Mouse (Mus musculus) midbrain, embryonic 11.5 days (tissue): ENCODE data around the gene Ucn3. TPM values are rescaled to one million over a fixed set of nuclear protein-coding genes. Genes with fewer than 3 reads are reported as not detected.

ENCODE experiments used
- ATAC-seq: fragments of 200-750 bp; cut with Nextera tagmentation; 2 replicates; pipeline ENCODE4 v1.8.0; 2017; ENCODE audit warnings: moderate TSS enrichment, moderate library complexity; ENCODE audit not compliant: low FRiP score
- DNase-seq: peaks from one replicate; pipeline ENCODE4 v3.0.0; 2015; ENCODE audit warnings: low spot score; ENCODE audit errors: missing footprints
- H3K27ac ChIP-seq: fragments of 300-500 bp; sonication (generic); 2 replicates; pipeline ENCODE4 v1.5.1; 2014; ENCODE audit warnings: low read depth, low read length
- H3K27me3 ChIP-seq: fragments of 300-500 bp; sonication (generic); 2 replicates; pipeline ENCODE4 v1.6.1; 2014; ENCODE audit warnings: mild to moderate bottlenecking, low read length, moderate library complexity, mixed read lengths; ENCODE audit not compliant: control insufficient read depth, insufficient read depth
- H3K36me3 ChIP-seq: fragments of 300-500 bp; sonication (generic); 2 replicates; pipeline ENCODE4 v1.6.1; 2014; ENCODE audit warnings: mild to moderate bottlenecking, low read length, moderate library complexity, mixed read lengths; ENCODE audit not compliant: control insufficient read depth, insufficient read depth
- H3K4me1 ChIP-seq: fragments of 300-500 bp; sonication (generic); 2 replicates; pipeline ENCODE4 v1.6.1; 2014; ENCODE audit warnings: low read length; ENCODE audit not compliant: control insufficient read depth, insufficient read depth
- H3K4me2 ChIP-seq: fragments of 300-500 bp; sonication (generic); 2 replicates; pipeline ENCODE4 v1.6.1; 2014; ENCODE audit warnings: mild to moderate bottlenecking, moderate library complexity
- H3K4me3 ChIP-seq: fragments of 300-500 bp; sonication (generic); 2 replicates; pipeline ENCODE4 v1.5.1; 2014; ENCODE audit warnings: low read depth, low read length
- H3K9ac ChIP-seq: fragments of 300-500 bp; sonication (generic); 2 replicates; pipeline ENCODE4 v1.6.1; 2014; ENCODE audit warnings: low read length
- H3K9me3 ChIP-seq: fragments of 300-500 bp; sonication (generic); 2 replicates; pipeline ENCODE4 v1.6.1; 2016; ENCODE audit warnings: low read length; ENCODE audit not compliant: control insufficient read depth
- WGBS: fragments of 180-500 bp; shearing (Covaris S2); extraction: QIAGEN DNeasy Blood & Tissue Kit; methylation state at CpG from one replicate; pipeline ENCODE4 v1.1.7; 2014; 5-methylcytosine and 5-hydroxymethylcytosine counted together
- polyA plus RNA-seq: library from polyadenylated mRNA; unstranded; fragments of >200 nt; fragmentation: Nextera tagmentation; extraction: Ambion mirVana; gene quantifications from 2 replicates; pipeline ENCODE4 v1.2.1, GENCODE M21; 2014

Ucn3 gene
- not detected in 2 replicates for polyA plus RNA-seq

DNA sequence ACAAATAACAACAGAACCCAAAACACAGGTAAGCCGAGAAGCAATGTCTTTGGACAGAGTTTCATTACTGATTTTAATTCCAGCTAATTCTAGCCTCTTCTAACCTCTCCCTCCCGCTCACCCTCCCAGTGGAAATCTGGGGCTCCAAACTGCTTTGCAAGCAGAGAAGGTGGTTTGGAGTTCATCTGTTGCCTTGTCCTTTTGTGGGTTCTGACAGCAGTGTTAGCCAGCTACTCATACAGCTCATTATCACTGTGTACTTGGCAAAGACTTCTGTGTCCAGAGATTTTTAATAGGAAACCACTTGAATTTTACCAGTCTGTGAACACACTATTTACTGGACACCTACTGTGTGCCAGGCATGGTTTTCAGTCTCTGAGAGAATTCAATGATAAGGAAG lies at the start of gene Ucn3:
Ucn3 (minus strand) TSS at position 101 of the 400 bp plus-strand sequence.
- no peak within 1 kb of the TSS for H3K4me3 ChIP-seq
- no peaks in the 10 kb centered on the region for H3K27me3 ChIP-seq
- H3K27ac ChIP-seq: no peak within 1 kb of the TSS
- DNase-seq (no peak), ATAC-seq (no peak)
- H3K4me1 ChIP-seq: no peaks in the 10 kb centered on the region
- 76% methylated on average over 2 of the region's 2 CpGs for WGBS
- H3K36me3 ChIP-seq: no peaks in the 10 kb centered on the region
- H3K4me2 ChIP-seq: no peak within 1 kb of the TSS
- H3K9ac ChIP-seq: no peak within 1 kb of the TSS
- no peaks in the 10 kb centered on the region for H3K9me3 ChIP-seq

DNA sequence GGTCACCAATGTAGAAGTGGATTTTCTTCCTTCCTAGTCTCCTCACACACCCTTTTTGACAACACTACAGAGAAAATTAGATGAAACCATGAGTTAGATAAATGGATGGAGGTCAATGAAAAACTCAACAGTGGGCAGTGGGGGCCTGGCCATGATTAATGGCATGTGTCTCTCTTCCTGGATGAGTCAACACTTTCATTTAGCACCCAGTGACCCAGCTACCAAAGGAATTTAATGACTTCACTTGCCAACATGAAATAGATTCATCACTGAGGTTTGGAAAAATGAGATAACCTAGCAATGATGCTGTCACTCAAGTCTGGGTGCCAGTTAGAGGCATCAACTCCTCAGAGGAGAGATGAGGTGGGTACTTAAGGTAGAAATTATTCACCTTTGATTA lies 46.9 kb upstream of the Ucn3 start:
- no peak overlapping the region for H3K4me3 ChIP-seq
- DNase-seq (no peak), ATAC-seq (no peak)
- no peak overlapping the region for H3K27ac ChIP-seq
- H3K9me3 ChIP-seq: no peaks in the 10 kb centered on the region
- no peaks in the 10 kb centered on the region for H3K36me3 ChIP-seq
- H3K27me3 ChIP-seq: no peaks in the 10 kb centered on the region
- H3K9ac ChIP-seq: no peak overlapping the region
- no peak overlapping the region for H3K4me2 ChIP-seq
- no peaks in the 10 kb centered on the region for H3K4me1 ChIP-seq

DNA sequence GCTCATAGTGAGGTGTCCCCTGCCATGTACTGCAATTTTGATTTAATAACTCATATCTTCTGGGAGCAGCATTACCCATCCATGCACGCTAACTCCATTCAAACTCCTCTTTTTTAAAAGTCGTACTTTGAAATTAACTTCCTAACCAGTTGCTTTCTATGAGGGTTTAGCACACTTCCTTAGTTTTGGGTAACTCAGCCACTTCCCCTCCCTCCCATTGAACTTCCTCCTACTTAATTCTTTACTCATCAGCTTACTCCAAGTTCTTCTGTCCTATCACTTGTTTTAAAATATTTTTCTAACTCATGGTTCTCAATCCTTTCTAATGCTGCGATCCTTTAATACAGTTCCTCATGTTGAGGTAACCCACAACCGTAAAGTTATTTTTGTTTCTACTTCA lies 23.7 kb upstream of the Ucn3 start:
- H3K36me3 ChIP-seq: no peaks in the 10 kb centered on the region
- no peaks in the 10 kb centered on the region for H3K4me1 ChIP-seq
- H3K27me3 ChIP-seq: no peaks in the 10 kb centered on the region
- H3K4me2 ChIP-seq: no peak overlapping the region
- 93% methylated on average over 4 of the region's 4 CpGs for WGBS
- H3K9ac ChIP-seq: no peak overlapping the region
- no peak overlapping the region for H3K4me3 ChIP-seq
- H3K9me3 ChIP-seq: no peaks in the 10 kb centered on the region
- DNase-seq: no peak
- no peak overlapping the region for H3K27ac ChIP-seq
- ATAC-seq: no peak

DNA sequence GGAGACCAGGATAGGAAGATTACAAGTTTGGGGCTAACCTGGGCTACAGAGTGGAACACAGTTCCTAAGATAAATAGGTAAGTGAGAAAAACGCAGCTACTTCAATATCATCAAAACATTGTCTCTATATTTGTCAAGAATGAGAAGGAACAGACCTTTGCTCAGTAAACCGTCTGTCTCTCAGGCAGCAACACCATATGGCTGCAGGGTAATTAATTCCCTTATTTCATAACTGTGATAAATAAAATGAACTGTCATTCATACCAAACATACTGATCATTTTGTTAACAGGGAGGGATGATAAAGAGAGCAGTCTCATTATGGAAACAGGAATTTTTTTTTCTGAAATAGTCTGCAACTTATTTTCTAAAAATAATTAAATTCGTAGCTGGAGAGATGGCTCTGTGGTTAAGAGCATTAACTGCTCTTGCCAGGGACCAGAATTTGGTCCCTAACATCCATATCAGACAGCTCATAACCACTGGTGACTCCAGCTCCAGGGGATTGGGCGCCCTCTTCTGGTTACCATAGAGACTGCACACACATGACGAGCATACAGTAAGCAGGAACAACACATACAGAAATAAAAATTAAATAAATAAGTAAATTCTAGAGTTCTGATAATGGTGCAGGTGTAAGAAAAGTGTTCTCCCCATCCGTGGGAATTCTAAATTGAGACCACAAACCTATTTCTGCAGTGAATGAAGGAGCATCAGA lies 6.2 kb upstream of the Ucn3 start:
- Histone ChIP-seq H3K36me3 (no peaks in the 10 kb centered on the region), H3K4me3 (no peak overlapping the region), H3K9me3 (no peaks in the 10 kb centered on the region), H3K4me2 (no peak overlapping the region), H3K9ac (no peak overlapping the region), H3K27ac (no peak overlapping the region), H3K27me3 (no peaks in the 10 kb centered on the region), H3K4me1 (no peaks in the 10 kb centered on the region)
- DNase-seq: no peak
- 79% methylated on average over 6 of the region's 6 CpGs for WGBS
- ATAC-seq: no peak

DNA sequence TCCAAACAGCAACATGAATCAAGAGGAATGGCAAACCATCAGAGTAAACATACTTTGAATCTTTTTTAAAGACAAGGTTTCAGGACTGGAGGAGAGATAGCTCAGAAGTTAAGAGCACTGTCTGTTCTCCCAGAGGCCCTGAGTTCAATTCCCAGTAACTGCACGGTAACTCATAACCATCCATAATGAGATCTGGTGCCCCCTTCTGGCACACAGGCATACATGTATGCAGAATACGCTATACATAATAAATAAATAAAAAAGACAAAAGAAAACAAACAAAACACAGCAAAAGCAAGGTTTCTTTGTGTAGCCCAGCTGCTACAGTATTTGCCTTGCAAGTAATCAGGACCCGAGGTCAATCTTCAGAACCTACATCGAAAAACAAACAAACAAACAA lies 4.3 kb upstream of the Ucn3 start:
- Histone ChIP-seq H3K4me2 (no peak overlapping the region), H3K9ac (no peak overlapping the region), H3K27ac (no peak overlapping the region), H3K4me1 (no peaks in the 10 kb centered on the region), H3K36me3 (no peaks in the 10 kb centered on the region), H3K4me3 (no peak overlapping the region), H3K27me3 (no peaks in the 10 kb centered on the region), H3K9me3 (no peaks in the 10 kb centered on the region)
- ATAC-seq (no peak), DNase-seq (no peak)
- WGBS: 91% methylated on average over 4 of the region's 4 CpGs

DNA sequence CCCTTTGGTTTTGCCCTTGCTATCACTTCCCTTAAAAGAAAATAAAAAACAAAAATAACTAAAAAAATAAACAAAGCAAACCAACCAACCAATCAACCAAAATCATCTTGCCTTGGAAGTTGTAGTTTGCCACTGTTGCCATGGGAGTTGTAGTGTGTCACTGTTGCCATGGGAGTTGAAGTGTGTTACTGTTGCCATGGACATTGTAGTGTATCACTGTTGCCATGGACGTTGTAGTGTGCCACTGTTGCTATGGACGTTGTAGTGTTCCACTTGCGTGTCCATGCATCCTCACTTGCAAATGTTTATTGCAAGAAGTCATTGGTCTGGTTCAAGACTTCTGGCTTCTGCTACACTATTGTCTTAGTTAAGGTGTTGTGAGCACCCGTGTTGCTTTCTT lies 2.1 kb upstream of the Ucn3 start:
- Histone ChIP-seq H3K4me3 (no peak overlapping the region), H3K4me1 (no peaks in the 10 kb centered on the region), H3K4me2 (no peak overlapping the region), H3K27me3 (no peaks in the 10 kb centered on the region), H3K36me3 (no peaks in the 10 kb centered on the region), H3K9me3 (no peaks in the 10 kb centered on the region), H3K27ac (no peak overlapping the region), H3K9ac (no peak overlapping the region)
- DNase-seq (no peak), ATAC-seq (no peak)
- WGBS: 90% methylated on average over 4 of the region's 4 CpGs

DNA sequence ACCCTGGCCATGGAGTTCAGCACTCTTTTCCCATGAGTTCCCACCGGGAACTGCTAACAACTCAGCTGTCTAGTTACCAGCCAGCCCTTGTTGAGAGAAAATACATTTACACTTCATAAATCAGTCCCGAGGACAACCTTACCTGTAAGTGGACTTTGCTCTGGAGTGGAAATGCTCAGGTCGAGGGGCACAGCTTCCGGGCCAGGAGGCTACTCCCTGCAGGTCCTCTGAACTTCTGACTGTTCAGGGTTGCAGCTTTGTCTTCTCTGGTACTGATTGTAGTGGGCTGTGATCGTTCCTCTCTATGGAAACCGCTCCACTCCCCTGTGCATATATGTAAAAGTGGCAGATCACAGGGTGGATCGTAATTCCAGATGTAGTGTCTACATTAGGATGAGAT lies 450 bp downstream of the Ucn3 start:
- no peak overlapping the region for H3K27ac ChIP-seq
- H3K36me3 ChIP-seq: no peaks in the 10 kb centered on the region
- ATAC-seq (no peak), DNase-seq (no peak)
- no peak overlapping the region for H3K4me3 ChIP-seq
- 86% methylated on average over 7 of the region's 7 CpGs for WGBS
- H3K9ac ChIP-seq: no peak overlapping the region
- H3K27me3 ChIP-seq: no peaks in the 10 kb centered on the region
- H3K4me1 ChIP-seq: no peaks in the 10 kb centered on the region
- H3K4me2 ChIP-seq: no peak overlapping the region
- no peaks in the 10 kb centered on the region for H3K9me3 ChIP-seq

DNA sequence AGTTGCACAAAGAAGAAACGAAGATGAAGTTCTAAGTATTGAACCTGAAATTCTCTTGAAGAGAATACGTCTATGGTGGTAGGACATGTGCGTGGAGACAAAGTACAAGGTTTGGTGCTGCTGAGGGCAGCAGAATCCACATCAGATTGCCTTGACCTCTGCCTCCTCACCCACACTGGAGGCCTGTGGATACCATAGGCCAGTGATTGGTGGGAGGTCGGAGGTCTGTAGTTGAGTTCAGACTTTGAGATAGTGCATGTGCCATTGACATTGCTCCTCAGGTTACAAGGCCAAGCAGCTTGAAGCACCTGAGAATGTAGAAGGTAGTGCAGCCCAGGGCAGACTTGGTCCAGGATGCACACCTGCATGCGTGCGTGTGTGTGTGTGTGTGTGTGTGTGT lies 19.1 kb downstream of the Ucn3 start:
- 95% methylated on average over 6 of the region's 6 CpGs for WGBS
- no peak overlapping the region for H3K27ac ChIP-seq
- no peak overlapping the region for H3K4me2 ChIP-seq

DNA sequence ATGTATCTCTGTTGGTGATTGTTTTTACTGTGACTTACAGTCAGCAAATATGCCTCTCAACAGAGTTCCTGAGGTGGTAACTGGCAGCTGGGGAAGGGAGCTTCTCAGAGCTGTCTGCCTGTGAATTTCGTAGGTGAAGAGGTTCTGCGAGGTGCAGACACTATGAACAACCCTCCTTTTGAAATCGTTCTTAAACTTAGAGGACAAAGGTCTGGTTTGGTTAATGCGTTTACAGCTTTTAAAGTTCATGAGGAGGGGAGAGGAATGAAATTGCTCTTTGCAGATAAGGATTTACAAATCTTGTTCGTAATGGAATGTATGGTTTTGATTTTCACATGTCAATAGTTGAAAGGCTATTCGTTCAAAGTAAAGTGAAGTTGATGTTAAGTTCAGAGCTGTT lies 19.5 kb downstream of the Ucn3 start:
- Histone ChIP-seq H3K9me3 (no peaks in the 10 kb centered on the region), H3K4me2 (no peak overlapping the region)

More for the DNA sequence above, 19.1 kb downstream of the Ucn3 start:
- no peaks in the 10 kb centered on the region for H3K4me1 ChIP-seq
- H3K9ac ChIP-seq: no peak overlapping the region
- no peaks in the 10 kb centered on the region for H3K36me3 ChIP-seq
- no peak overlapping the region for H3K4me3 ChIP-seq
- ATAC-seq (no peak), DNase-seq (no peak)
- H3K27me3 ChIP-seq: no peaks in the 10 kb centered on the region
- H3K9me3 ChIP-seq: no peaks in the 10 kb centered on the region

More for the DNA sequence above, 19.5 kb downstream of the Ucn3 start:
- H3K27me3 ChIP-seq: no peaks in the 10 kb centered on the region
- no peak overlapping the region for H3K9ac ChIP-seq
- DNase-seq (no peak), ATAC-seq (no peak)
- no peak overlapping the region for H3K4me3 ChIP-seq
- no peak overlapping the region for H3K27ac ChIP-seq
- no peaks in the 10 kb centered on the region for H3K36me3 ChIP-seq
- WGBS: 87% methylated on average over 6 of the region's 6 CpGs
- no peaks in the 10 kb centered on the region for H3K4me1 ChIP-seq
